Mouse (Mus musculus) adipose tissue, adult 10 weeks (tissue): ENCODE measurements around the gene Mcmbp. TPM values are rescaled to one million over a fixed set of nuclear protein-coding genes. Genes with fewer than 3 reads are reported as not detected.

Experiments
- polyA plus RNA-seq: library from polyadenylated mRNA; stranded (reverse); fragments of 350-450 nt; fragmentation: Illumina TruSeq; extraction: RNeasy Lipid Tissue Mini Kit (QIAGEN cat#74804); gene quantifications from one replicate; pipeline ENCODE4 v1.2.3, GENCODE M21; 2014; ENCODE audit warnings: low read depth, low replicate concordance

The Mcmbp gene
- polyA plus RNA-seq = 22.4 TPM

DNA sequence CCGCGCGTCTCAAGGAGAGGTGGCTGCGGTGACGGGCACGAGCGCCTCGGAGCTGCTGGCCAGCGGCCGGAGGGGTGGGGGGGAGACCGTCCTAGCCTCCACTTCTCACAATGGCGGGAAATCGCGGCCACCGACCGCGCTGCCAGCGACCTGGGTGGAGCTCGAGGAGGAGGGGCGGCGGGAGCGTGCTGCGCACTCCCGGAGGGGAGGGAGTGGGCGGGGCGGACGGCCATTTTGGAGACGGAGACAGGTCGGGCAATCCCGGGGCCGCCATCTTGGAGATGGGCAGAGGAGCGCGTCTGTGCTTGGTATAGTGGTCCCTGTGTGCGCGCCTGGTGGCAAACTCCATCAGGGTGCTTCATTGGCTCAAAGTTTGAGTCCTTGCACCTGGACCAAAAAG lies at the start of gene Mcmbp:
TSS of gene Mcmbp (minus strand) at position 162 of the 400 bp plus-strand sequence.

DNA sequence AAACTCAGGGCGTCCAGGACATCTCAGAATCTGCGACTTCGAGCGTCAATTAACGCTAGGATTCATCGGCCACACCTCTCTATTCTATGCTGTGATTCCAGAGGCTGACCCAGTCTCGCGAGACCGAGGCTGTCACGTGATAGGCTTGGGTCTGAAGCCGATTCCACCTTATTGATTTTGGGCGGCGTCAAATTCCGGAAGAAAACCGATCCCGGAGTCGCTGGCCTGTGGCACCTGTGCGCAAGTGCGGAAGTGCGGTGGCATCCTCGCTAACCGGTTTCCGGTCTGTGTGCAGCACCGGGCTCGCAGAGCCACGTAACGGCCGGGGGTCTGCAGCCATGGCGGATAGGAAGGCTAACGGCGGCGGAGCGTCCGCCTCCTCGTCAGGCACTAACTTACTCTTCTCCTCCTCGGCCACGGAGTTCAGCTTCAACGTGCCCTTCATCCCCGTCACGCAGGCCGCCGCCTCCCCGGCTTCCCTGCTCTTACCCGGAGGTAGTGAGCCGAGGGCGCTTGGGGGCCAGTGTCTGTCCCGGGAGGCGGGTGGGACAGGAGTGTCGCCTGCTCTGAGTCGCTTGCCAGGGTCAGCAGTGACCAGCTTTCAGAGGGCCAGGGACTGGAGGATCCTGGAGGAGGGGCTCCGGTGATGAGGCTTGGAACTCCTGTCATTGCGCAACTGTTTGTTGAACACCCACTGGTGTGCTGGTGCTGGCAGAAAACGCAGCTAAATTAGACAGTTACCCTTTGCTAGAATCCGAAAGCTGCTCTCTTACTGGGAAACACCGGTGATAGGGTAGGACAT lies 4.6 kb upstream of the Mcmbp start, which contains the start of gene Sec23ip:
TSS of gene Sec23ip (plus strand) at position 260 of the 802 bp plus-strand sequence.

Other genes starting within 250 kb of the Mcmbp start
- gene Bag3, start 216.9 kb downstream of the Mcmbp start, polyA plus RNA-seq = 51.8 TPM
- 15.6 TPM for gene Inpp5f, start 129.2 kb downstream of the Mcmbp start, polyA plus RNA-seq
- gene Sec23ip, start 4.4 kb upstream of the Mcmbp start, polyA plus RNA-seq = 28.7 TPM